In genomic region chr10:86166854-86167268, GRCm38 (mm10) we compare ENCODE assay signal across 7 mouse cellular contexts.
DNase-seq lines count a peak whose midpoint lies in the region; ATAC-seq and TF ChIP-seq lines count a peak whose summit lies in the region.

No protein-coding gene starts in this region.

- 11% methylated on average over 4 of the region's 4 CpGs for WGBS in forebrain, embryonic 14.5 days
- 5% methylated on average over 4 of the region's 4 CpGs for whole genome bisulfite sequencing in lung, embryonic 14.5 days
- 13% methylated on average over 4 of the region's 4 CpGs for WGBS in stomach, embryonic 15.5 days

- no peaks in the 10 kb centered on the region for H3K27me3 ChIP-seq in forebrain, embryonic 14.5 days (replicated peaks; ENCODE audit: control insufficient read depth, insufficient read depth, low read length)
- no peaks in the 10 kb centered on the region for H3K27me3 ChIP-seq in lung, embryonic 14.5 days (ENCODE audit: insufficient read depth, low read length)
- H3K27me3 ChIP-seq in stomach, embryonic 15.5 days (replicated peaks): no peaks in the 10 kb centered on the region

- no peaks in the 10 kb centered on the region for H3K9me3 ChIP-seq in forebrain, embryonic 14.5 days (replicated peaks; ENCODE audit: control insufficient read depth, low read length)
- no peaks in the 10 kb centered on the region for H3K9me3 ChIP-seq in lung, embryonic 14.5 days (ENCODE audit: low read depth, low read length)
- H3K9me3 ChIP-seq in stomach, embryonic 15.5 days: no peaks in the 10 kb centered on the region

- intact Hi-C loops in heart, postnatal 10 days (cut with DNase I): no loop called here

- no peak for TF ChIP-seq CTCF in lung, embryonic 14.5 days (IDR thresholded peaks at IDR 0.05; ENCODE audit: low read depth)

- H3K4me1 ChIP-seq in forebrain, embryonic 14.5 days (ENCODE audit: control insufficient read depth, insufficient read depth, low read length): no peaks in the 10 kb centered on the region
- H3K4me1 ChIP-seq in lung, embryonic 14.5 days (ENCODE audit: insufficient read depth): peaks cover 8% of the 10 kb centered on the region; the same call in 1 of the 2 replicates
- peaks cover 5% of the 10 kb centered on the region for H3K4me1 ChIP-seq in stomach, embryonic 15.5 days

- H3K4me2 ChIP-seq in forebrain, embryonic 14.5 days (ENCODE audit: low read length): no peak overlapping the region
- H3K4me2 ChIP-seq in lung, embryonic 14.5 days: no peak overlapping the region
- no peak overlapping the region for H3K4me2 ChIP-seq in stomach, embryonic 15.5 days

- peak overlapping the region; percentile 29; the same call in 1 of the 2 replicates for H3K27ac ChIP-seq in forebrain, embryonic 14.5 days (ENCODE audit: low read depth, low read length)
- peak overlapping the region; percentile 64 for H3K27ac ChIP-seq in lung, embryonic 14.5 days (ENCODE audit: low read depth)
- H3K27ac ChIP-seq in stomach, embryonic 15.5 days: peak overlapping the region; percentile 57; the same call in 1 of the 2 replicates

- peak; percentile 7 for DNase-seq in thymus, postnatal 0 days (ENCODE audit: low spot score)
- DNase-seq in thymus, postnatal 14 days: no peak
- peak; percentile 19 for DNase-seq in forebrain, embryonic 14.5 days (ENCODE audit: low spot score)
- peak; percentile 38 to 54 for DNase-seq in heart, postnatal 10 days
- DNase-seq in lung, embryonic 14.5 days: peak; percentile 54
- no peak for DNase-seq in thymus, adult 18-20 months

- H3K4me3 ChIP-seq in forebrain, embryonic 14.5 days (ENCODE audit: low read depth, low read length): no peak overlapping the region
- H3K4me3 ChIP-seq in lung, embryonic 14.5 days (ENCODE audit: low read depth, low read length): no peak overlapping the region
- no peak overlapping the region for H3K4me3 ChIP-seq in stomach, embryonic 15.5 days (replicated peaks)

- no peak overlapping the region for H3K9ac ChIP-seq in forebrain, embryonic 14.5 days (ENCODE audit: low read length)
- H3K9ac ChIP-seq in lung, embryonic 14.5 days: no peak overlapping the region
- H3K9ac ChIP-seq in stomach, embryonic 15.5 days: no peak overlapping the region

- ATAC-seq in forebrain, embryonic 14.5 days: no peak
- ATAC-seq in lung, embryonic 14.5 days (ENCODE audit: insufficient read depth): no peak
- ATAC-seq in stomach, embryonic 15.5 days (ENCODE audit: insufficient read depth, low FRiP score, low read depth): no peak

- no peaks in the 10 kb centered on the region for H3K36me3 ChIP-seq in forebrain, embryonic 14.5 days (ENCODE audit: control insufficient read depth, insufficient read depth, low read length)
- no peaks in the 10 kb centered on the region for H3K36me3 ChIP-seq in lung, embryonic 14.5 days (ENCODE audit: insufficient read depth)
- no peaks in the 10 kb centered on the region for H3K36me3 ChIP-seq in stomach, embryonic 15.5 days

Comparison
In these comparisons a context has a peak if more than half of its experiments do, and no peak if none do; other contexts are left out.
1. DNase-seq: peak in thymus, postnatal 0 days (single experiment), forebrain, embryonic 14.5 days (single experiment), heart, postnatal 10 days (2 of 2) and lung, embryonic 14.5 days (single experiment); none in thymus, postnatal 14 days (single experiment) and thymus, adult 18-20 months (0 of 2).
2. Peak in every context shown above with its lines, with median percentiles within 50 percentile points of each other: H3K27ac ChIP-seq.